Comparison of ENCODE assay signal across 9 mouse cellular contexts in the genomic region with DNA sequence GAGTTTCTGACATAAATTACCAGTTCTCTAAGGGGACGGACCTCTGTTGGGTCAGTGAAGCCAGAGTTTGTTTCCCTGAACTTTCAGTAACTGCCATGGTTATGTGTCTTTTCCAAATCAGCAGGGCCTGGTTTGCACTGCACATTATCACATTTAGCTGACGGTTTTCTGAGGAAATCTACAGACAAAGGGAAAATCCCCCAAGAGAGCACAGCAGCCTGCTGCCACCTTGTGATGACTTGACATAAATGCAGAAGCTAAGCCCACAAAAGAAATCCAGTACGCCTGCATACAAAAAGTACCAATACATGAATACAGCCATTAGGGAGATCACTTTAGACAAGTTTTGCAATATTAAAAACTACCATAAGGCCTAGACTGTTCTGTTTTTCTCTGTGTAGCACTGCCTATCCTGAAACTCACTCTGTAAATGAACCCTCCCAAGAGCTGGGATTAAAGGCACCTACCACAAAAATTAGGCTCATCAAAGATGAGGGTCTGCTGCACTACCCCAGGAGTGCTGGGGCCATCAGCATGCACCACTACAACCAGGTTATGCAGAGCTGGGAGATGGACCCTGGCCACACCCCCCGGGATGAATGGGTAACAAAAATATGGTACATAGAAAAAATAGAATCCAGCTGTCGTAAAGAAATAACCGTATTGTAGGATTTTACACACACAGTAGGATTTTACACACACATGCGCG. TPM values are rescaled to one million over a fixed set of nuclear protein-coding genes. Genes with fewer than 3 reads are reported as not detected.
DNase-seq lines count a peak whose midpoint lies in the region; ATAC-seq and TF ChIP-seq lines count a peak whose summit lies in the region.
"Had no signal": no experiment of that assay in that cellular context is flagged by ENCODE, and none has a peak within 500 bp of the region (broad histone marks: within the 10 kb centered on the region; RNA-seq: fewer than 3 reads in every experiment).

No protein-coding gene starts in this region.

- WGBS in limb, embryonic 13.5 days: 84% methylated on average over 8 of the region's 8 CpGs
- WGBS in limb, embryonic 10.5 days: 93% methylated on average over 8 of the region's 8 CpGs
- 83% methylated on average over 8 of the region's 8 CpGs for WGBS in hindbrain, embryonic 12.5 days

- no peak overlapping the region for H3K4me3 ChIP-seq in limb, embryonic 13.5 days
- H3K4me3 ChIP-seq in limb, embryonic 10.5 days: no peak overlapping the region
- no peak overlapping the region for H3K4me3 ChIP-seq in hindbrain, embryonic 12.5 days

- H3K9me3 ChIP-seq in limb, embryonic 13.5 days: no peaks in the 10 kb centered on the region
- H3K9me3 ChIP-seq in limb, embryonic 10.5 days (replicated peaks): no peaks in the 10 kb centered on the region
- no peaks in the 10 kb centered on the region for H3K9me3 ChIP-seq in hindbrain, embryonic 12.5 days (replicated peaks)

- intact Hi-C loops in left cerebral cortex, postnatal 14 days (cut with DNase I): loop anchor here (1.0 to 2.0 kb wide), 2 partner anchors 102 to 189 kb away; no protein-coding TSS in a partner anchor

- no peaks in the 10 kb centered on the region for H3K4me1 ChIP-seq in limb, embryonic 13.5 days
- no peaks in the 10 kb centered on the region for H3K4me1 ChIP-seq in limb, embryonic 10.5 days
- no peaks in the 10 kb centered on the region for H3K4me1 ChIP-seq in hindbrain, embryonic 12.5 days

- peaks cover 77% of the 10 kb centered on the region for H3K36me3 ChIP-seq in limb, embryonic 13.5 days
- H3K36me3 ChIP-seq in limb, embryonic 10.5 days: peaks cover 90% of the 10 kb centered on the region
- H3K36me3 ChIP-seq in hindbrain, embryonic 12.5 days: peaks cover 48% of the 10 kb centered on the region

- no peak overlapping the region for H3K27ac ChIP-seq in limb, embryonic 13.5 days
- no peak overlapping the region for H3K27ac ChIP-seq in limb, embryonic 10.5 days
- no peak overlapping the region for H3K27ac ChIP-seq in hindbrain, embryonic 12.5 days

- no peak for DNase-seq in limb, embryonic 10.5 days (ENCODE audit: low spot score)
- DNase-seq in brain, embryonic 14.5 days (ENCODE audit: low read depth): peak; percentile 92
- DNase-seq in left cerebral cortex, postnatal 14 days (ENCODE audit: low spot score in 2 of 2): peak; percentile 63 to 72
- peak; percentile 17 to 36 for DNase-seq in right cerebral cortex, postnatal 36 days (ENCODE audit: low spot score in 2 of 2)
- DNase-seq in thymus, postnatal 4 days: no peak

- no peaks in the 10 kb centered on the region for H3K27me3 ChIP-seq in limb, embryonic 13.5 days
- H3K27me3 ChIP-seq in limb, embryonic 10.5 days (ENCODE audit: low read depth, poor library complexity, severe bottlenecking): no peaks in the 10 kb centered on the region
- H3K27me3 ChIP-seq in hindbrain, embryonic 12.5 days: no peaks in the 10 kb centered on the region

- no peak overlapping the region for H3K4me2 ChIP-seq in limb, embryonic 13.5 days (replicated peaks)
- H3K4me2 ChIP-seq in hindbrain, embryonic 12.5 days (replicated peaks): no peak overlapping the region

- ATAC-seq in limb, embryonic 13.5 days (ENCODE audit: low FRiP score, low read depth): 0 out of 2 replicates have a peak, but pooled peaks have one; percentile 49
- peak; percentile 71 for ATAC-seq in hindbrain, embryonic 12.5 days (ENCODE audit: low FRiP score)
- no peak for ATAC-seq in inflammation-experienced regulatory T-cells, adult 6 months

- H3K9ac ChIP-seq in limb, embryonic 13.5 days: no peak overlapping the region
- H3K9ac ChIP-seq in hindbrain, embryonic 12.5 days: peak overlapping the region; percentile 6; the same call in 1 of the 2 replicates

- TF ChIP-seq CTCF in brain, embryonic 14.5 days (IDR thresholded peaks at IDR 0.05; ENCODE audit: borderline replicate concordance, extremely low read depth, insufficient read depth, insufficient read length): peak; percentile 69; the same call in 1 of the 2 replicates

- no peak for TF ChIP-seq POLR2A in brain, embryonic 14.5 days (IDR thresholded peaks at IDR 0.05; ENCODE audit: borderline replicate concordance, extremely low read depth, insufficient read depth, insufficient read length, poor library complexity, severe bottlenecking)

RNA-seq across cellular contexts. Expression of gene Il17f, which starts 11.4 kb away (rescaled TPM):
- 0.20 TPM in 1 of 2 replicates, not detected in the other for polyA plus RNA-seq in limb, embryonic 13.5 days (2015; fragmentation: Nextera tagmentation; extraction: Ambion mirVana)
- not detected in 2 replicates for polyA plus RNA-seq in limb, embryonic 10.5 days (2016; fragmentation: Nextera tagmentation; extraction: Ambion mirVana)
- polyA plus RNA-seq in brain, embryonic 14.5 days (2012; rRNA removed): 0.31 and 0.35 TPM in 2 replicates
- 0.37 TPM in 1 of 2 replicates, not detected in the other for polyA plus RNA-seq in hindbrain, embryonic 12.5 days (2016; fragmentation: Nextera tagmentation; extraction: Ambion mirVana)
- total RNA-seq in left cerebral cortex, postnatal 14 days (2021): not detected
- polyA plus RNA-seq in inflammation-experienced regulatory T-cells, adult 6 months (2017; shearing (Covaris generic)): 1 to 10 TPM in 1 of 3 experiments, under 1 TPM in 1, not detected in 1; 0.80 to 1.2 TPM
- polyA plus RNA-seq: limb, embryonic 11.5 days had no signal

RNA-seq across cellular contexts. Expression of gene Mcm3, which starts 18.3 kb away (rescaled TPM):
- 151 and 155 TPM in 2 replicates for polyA plus RNA-seq in limb, embryonic 13.5 days (2015; fragmentation: Nextera tagmentation; extraction: Ambion mirVana)
- 282 and 290 TPM in 2 replicates for polyA plus RNA-seq in limb, embryonic 10.5 days (2016; fragmentation: Nextera tagmentation; extraction: Ambion mirVana)
- polyA plus RNA-seq in brain, embryonic 14.5 days (2012; rRNA removed): 29.0 and 31.6 TPM in 2 replicates
- polyA plus RNA-seq in hindbrain, embryonic 12.5 days (2016; fragmentation: Nextera tagmentation; extraction: Ambion mirVana): 80.7 and 88.6 TPM in 2 replicates
- 1 to 10 TPM; 2.5 to 2.7 TPM for total RNA-seq in left cerebral cortex, postnatal 14 days (2021)
- polyA plus RNA-seq in inflammation-experienced regulatory T-cells, adult 6 months (2017; shearing (Covaris generic)): 100 to 1,000 TPM in 1 of 3 experiments, 10 to 100 TPM in 2; 42.6 to 127 (median 54.3) TPM

Comparison
In these comparisons a context has a peak if more than half of its experiments do, and no peak if none do; other contexts are left out.
1. DNase-seq: peak in brain, embryonic 14.5 days (single experiment), left cerebral cortex, postnatal 14 days (2 of 2) and right cerebral cortex, postnatal 36 days (2 of 2); none in limb, embryonic 10.5 days (single experiment) and thymus, postnatal 4 days (single experiment).